Mouse (Mus musculus) layer of hippocampus, adult 8-10 months (tissue): ENCODE measurements around the gene Kat7. TPM values are rescaled to one million over a fixed set of nuclear protein-coding genes. Genes with fewer than 3 reads are reported as not detected.

Experiments used
- DNase-seq, 2 experiments: peaks; one replicate each; pipeline ENCODE4 v3.0.0; 2022; ENCODE audit warnings: low spot score in 2 of 2
- total RNA-seq, 4 experiments: library from RNA; stranded (reverse); gene quantifications; 2 replicates each; pipeline ENCODE4 v1.2.4; 2022

The Kat7 gene
- total RNA-seq, 4 experiments from 2014 or later = 73.3 to 86.4 (median 84.0) TPM

DNA sequence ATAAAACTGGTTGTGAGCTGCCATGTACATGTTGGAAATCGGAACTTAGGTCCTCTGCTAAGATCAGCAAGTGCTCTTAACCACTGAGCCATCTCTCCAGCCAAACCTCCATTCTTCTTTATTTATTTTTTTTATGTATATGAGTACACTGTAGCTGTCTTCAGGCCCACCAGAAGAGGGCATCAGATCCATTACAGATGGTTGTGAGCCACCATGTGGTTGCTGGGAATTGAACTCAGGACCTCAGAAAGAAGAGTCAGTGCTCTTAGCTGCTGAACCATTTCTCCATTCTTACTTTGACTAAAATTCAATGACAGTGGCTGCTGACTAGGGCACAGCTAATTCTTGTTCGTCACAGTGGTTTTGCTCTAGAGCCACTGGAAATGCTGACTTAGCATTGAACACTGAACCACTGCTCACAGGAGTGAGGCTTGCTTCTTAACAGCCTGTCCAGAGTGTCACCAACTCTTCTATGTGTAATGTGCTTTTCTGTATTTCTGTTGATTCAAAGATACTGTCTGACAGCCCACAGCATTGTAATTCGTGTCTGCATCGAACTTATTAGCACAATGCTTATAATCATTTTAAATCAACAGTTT is 30.9 kb downstream of the Kat7 start:
- DNase-seq = no peak

DNA sequence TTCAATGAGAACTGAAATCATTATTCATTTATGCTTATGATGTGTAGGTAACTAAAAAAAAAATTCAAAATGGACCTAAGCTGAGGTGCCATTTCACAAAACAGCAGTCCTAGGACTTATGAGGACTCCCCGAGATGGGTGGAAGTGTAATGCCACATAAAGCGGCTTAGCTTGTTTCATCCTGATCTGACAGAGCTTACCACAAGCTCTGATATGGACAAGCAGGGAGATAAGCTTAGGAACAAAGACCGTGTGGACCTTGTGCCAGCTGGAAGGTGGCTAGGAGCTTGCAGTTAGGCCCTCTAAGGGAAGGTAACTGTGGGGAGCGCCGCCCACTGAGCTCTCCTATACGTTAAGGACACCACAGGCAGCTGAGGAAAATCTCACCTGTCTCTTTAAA is 34.0 kb downstream of the Kat7 start:
- no peak for DNase-seq

DNA sequence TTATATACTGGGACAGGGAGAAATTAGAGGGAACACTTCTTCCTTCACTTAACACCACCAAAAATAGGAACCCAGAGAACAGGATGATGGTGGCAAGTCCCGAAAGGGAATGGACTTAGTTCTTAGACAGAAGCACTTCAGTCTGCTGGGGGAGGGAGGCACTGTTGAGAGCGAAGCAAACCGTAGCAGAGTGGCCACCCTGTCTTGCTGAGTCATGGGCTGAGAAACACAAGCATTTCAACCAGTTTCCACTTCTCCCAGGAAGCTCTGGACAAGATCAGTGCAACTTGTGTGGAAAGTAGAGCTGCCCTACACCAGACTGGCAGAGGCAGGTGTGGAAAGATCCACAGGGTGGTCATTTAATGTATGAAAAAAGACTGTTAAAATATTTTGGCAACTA is 35.4 kb downstream of the Kat7 start:
- no peak for DNase-seq

DNA sequence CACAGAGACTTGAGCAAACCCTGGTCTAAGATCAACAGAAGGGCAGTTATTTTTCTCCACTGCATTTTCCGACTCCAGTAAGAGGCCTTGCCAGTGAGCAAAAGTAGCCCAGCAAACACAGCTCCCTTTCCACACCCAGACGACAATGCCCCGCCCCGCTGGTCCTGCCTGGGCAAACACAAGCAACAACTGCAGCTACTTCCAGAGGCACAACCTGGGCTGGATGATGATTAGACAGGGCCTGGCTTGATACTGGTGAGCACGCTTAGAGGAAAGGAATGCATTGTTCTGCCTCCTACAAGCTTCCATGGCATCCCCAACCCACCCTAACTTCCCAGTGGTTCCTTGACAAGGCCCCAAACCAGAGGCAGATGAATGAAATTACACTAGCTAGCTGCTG is 36.4 kb downstream of the Kat7 start:
- DNase-seq = no peak

DNA sequence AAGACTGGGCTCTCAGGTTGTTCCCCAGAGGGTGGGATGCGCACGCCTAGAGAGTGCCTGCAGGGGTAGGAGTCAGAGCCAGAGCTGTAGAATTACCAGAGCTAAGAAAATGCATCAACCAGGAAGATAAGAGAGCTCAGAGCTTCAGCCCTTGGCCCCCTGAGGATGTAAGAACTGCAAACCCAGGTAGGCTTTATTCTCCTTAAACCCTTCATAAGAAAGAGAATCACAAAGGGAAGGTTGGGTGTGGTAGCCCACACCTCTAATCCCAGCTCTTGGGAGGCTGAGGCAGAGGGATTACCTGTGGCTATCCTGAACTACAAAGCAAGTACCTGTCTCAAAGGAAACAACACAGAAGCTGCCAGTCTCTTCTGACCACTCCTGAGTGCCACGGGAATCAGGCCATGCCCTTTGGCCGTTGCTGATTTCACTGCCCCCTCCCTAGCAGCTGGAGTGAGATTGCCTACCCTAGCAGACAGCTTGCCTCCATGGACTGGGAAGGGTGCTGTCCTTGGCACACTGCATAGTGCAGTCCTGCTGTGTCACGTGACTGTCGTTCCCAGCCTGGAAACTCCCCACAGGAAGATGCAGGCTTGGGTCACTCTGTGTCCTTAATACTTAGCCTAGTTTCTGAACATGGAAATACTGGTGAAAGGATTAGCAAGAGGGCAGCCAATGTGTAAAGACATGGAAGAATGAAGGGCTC is 43.4 kb downstream of the Kat7 start:
- DNase-seq = no peak

DNA sequence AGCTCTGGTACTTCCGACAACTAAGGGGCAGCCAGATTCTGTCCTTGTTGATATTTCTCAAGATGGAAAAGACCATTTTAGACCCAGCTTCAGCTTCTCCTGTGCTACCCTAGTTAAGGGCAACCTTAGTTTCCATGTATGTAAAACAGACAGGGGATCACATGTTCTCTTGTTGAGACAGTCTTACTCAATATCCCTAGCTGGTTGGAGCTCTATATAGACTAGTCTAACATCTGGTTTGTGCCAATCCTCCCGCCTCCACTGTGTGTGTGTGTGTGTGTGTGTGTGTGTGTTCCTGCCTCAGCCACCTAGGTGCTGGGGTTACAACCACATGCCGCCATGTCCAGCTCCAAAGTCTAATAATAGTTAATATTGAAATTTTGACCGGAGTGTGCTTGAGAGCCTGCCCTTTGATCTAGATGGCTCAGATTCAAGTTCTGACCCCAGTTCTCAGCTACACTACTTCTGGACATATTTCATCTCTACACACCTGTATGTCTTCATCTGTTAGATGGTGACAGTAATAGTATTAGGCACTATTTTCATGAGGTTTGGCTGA is 45.5 kb downstream of the Kat7 start:
- DNase-seq = no peak

DNA sequence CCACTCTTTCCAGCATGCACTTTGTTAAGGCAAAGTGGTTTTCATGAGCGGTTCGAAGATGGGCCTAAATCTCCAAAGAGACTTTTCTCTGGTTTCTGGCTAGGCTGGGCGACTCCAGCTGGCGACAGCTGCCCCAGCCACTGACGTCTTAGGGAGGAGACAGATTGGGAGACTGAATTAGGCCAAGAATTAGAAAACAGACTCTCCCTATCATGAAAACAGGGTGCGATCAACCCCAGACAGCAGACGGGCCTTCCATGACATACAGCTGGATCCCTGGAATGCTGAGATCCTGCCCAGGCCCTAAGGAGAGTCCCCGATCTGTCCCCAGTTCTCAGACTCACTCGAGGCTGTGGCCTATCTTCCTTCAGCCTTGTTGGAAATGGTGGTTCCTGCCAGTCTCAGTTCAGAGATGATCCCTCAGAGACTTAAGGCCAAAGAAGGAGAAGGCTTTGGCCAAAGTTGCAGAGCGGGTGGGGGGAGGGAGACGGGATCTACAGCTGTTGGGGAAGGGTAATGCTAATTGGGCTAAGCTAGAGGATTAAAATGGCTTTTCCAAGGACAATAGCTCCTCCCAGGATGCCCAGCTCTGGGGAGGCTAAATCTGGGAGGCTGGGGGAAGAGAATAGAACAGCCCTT is 46.1 kb downstream of the Kat7 start:
- DNase-seq = no peak

DNA sequence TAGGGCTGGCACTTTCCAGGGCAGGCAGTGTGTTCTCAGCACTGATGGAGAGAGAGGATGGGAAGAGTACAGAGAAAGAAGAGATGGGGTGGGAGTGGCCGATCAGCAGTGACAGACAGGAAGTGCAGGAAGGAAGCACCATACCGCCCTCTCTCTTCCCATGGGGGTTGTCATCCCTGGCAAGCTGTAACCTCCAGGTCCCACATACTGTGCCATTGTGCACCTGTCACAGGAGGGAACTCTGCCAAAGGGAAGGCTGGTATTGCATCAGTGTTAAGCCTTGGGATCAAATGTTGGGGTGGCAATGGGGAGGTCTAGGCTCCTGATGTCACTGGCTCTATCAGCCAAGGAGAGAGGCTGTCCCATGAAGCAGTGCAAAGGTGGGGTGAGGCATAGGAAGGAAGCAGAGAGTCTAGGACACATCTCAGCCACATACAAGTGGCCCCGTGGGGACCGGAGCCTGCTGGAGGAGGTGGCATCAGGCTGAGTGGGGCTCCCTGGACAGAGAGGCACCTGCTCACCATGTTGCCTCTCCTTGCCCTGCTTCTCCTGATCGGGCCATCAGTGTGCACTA is 48.8 kb downstream of the Kat7 start, which contains the start of gene Tac4:
Gene Tac4 (plus strand): TSS at position 352 of the 574 bp plus-strand sequence.
- no peak for DNase-seq

DNA sequence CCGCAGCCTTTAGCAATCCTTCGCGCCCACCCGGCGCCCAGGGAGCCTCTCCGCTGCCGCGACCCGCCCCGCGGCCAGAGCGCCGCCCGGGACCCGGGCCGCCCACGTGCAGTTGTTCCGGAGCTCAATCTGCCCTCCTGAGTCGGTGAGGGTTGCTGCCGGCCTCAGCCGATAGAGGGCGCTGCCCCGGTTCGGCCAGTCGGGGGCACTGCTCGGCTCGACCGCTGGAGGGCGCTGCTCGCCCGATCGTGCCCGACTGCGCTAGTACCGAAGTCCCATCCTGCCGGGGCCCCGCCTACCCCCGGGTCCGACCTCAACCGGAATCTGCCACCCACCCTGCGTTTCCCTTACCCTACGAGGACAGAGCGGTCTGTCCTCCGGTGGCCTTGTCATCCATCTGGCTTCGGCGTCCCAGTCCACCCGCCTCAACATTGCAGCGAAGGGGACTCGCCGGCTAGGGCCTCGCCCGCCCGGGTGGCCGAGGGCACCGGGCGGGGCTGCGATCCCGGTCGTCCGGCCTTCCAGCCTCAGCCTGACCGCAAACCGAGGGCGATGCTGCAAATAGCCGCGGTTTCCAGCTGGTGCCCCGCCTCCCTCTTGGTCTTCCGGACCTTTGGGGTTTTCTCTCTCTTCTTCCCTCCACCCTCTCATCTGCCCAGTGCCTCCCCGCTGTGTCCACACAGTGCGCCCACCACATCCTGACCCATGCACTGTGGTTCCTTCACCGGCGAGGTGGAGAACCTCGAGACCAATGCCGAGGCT is 50.8 kb downstream of the Kat7 start:
- peak; percentile 68 to 85 for DNase-seq

DNA sequence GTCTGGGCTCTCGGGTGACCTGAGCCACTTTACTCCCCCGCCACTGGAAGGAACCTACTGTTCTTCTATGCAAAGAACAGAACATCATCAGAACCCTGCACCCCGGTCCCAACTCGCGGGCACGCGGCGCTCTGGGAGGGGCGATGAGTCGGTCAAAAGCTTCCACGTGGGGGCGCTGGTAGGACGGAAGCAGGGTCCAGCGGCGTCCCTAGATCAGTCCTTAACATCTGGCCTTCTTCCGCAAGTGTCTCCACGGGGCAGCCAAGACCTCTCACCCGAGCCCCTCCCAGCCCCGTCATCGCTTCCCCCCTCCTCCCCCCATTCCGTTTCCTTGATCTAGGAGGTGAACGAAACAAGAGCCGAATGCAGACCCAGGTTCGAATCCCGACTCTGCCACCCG is 51.6 kb downstream of the Kat7 start:
- DNase-seq = peak in 1 of 2 experiments; percentile 51

DNA sequence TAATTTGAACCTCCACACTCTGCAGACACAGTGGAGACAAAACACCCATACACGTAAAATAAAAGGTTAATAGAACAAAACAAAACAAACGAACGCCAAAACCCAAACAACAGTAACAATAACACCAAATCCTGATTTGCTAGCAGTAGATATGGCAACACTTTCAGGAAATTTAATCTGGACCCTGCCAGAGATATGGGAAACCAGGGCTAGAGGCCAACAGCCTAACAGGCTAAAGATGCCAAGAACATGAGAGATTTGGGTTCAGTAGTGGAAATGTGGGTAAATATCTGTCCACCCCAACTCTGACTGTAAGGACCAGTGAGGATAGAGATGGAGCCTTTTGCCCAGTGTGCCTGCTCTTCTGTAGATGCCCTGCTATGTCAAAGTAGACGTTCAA is 52.1 kb downstream of the Kat7 start:
- DNase-seq = no peak

DNA sequence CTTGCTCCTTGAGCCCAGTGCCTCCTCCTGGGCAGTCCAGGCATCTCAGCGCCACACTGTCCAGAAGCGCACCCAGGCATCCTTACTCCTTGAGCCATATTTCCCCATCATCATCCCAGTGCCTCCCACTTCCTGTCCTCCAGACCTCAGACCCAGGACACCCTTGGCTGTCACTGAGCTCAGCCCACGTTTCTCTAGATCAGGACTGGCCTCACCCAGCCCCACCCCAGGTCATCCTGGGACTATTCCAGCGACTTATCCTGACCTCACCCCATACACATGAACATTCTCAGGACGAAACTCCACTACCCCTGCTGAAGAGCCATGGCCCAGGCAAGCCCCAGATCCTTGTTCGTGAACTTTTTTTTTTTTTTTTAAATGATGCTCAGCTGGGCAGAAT is 54.3 kb downstream of the Kat7 start:
- DNase-seq = no peak

DNA sequence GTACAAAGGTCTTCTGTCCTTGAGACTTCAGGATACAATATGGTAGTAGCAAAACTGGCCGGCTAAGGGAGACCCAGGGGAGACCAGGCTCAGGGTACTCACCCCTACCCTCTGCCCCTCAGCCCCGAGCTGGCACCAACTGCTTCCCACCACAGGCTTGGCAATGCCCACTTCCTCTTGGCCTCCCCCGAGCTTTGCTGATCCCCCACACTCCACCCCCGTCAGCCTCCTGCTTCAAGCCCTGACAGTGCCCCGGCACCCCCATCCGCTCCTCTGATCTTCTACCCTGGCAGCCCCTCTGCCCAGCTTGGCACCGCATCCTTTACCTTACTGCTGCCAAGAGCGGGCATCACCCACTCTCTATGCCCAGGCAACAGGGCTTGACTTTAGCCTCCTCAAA is 55.9 kb downstream of the Kat7 start:
- DNase-seq = no peak

DNA sequence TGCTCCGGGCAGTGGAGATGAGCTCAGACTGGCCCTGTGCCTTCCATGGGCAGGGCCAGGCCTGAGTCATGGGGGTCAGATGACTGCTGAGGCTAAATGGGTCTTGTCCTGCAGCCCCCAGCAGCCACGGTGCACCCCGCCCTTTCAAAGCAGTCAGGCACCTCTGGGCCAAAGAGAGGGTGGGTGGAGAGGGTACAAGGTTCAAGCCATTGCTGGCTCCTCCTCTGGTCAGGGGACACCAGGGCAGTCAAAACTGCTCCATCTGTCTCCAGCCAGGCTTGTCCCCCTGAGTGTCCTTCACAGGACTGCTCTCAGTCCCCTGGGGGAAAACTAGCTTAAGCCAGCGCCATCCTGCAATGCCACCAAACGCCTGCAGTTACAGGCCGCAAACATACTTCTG is 57.9 kb downstream of the Kat7 start:
- DNase-seq = no peak

DNA sequence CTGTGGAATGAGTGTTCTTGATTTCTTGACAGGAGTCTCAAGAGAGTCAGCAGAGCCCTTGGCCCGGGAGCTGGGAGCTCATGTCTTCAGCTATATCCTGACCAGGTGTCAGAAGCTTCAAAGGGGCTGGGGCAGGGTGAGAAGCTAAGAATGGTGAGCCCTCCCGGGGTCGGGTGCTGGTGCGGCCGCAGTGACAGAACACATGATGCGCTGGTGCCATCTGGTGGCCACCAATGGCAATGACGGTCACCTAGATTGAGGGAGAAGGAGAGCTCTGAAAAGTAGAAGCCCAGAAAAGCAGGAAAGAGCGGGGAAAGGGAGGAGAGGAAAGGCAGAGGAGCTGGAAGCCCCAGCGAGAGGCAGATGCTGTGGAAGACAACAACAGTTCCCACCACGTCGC is 58.8 kb downstream of the Kat7 start:
- peak in 1 of 2 experiments; percentile 74 for DNase-seq

DNA sequence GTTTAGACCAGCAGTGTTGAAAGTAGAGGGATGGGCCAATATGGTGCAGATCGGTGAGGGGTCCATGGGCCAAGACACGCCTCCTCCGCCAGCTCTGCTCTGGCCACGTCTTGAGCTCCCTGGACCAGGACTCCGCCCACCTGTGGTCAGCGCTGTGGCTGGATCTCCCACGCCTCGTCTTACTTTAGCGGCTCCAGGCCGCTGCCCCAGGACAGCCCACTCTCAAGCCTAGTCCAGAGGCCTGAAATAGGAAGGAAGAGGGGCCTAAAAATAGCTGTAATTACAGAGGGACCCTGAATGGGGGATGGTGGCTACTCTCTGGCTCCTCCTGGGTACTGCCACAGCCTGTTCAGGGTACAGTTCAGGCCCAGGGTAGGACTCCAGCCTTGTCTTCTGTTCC is 59.9 kb downstream of the Kat7 start:
- DNase-seq = no peak

DNA sequence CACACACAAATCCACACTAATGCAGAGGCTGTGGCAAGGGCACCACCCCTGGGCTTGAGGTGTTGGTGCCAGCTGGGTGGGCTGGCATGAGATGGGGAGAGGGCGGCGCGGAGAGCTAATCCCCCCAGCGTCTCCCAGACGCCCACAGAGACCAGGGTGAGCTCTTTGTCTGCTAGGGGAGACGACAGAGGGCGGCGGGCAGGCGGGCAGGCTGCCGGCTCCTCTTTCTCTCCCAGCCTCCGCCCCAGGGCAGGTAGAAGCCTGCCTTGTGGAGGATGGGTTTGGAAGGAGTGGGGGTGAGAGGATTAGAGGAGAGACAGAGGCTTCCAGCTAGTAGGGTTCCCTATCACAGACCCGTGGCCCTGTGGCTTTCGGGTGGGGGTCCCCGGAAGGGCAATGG is 63.0 kb downstream of the Kat7 start:
- no peak for DNase-seq

DNA sequence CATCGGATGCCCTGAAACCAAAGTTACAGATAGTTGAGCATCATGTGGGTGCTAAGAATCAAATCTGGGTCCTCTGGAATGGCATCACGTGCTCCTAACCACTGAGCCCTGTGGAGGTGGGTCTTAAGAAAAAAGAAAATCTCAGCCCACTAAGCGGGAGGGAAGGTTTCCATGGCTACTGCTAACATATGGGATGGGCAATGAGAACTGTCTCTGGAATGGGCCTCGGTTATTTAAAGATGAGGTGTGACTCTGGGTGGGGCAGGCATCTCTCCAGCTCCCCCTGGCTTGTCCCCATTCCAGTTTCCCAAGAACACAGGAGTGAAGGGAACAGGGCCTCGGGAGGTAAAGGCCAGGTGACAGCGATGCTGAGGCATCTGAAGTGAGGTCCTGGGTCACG is 64.6 kb downstream of the Kat7 start:
- no peak for DNase-seq

DNA sequence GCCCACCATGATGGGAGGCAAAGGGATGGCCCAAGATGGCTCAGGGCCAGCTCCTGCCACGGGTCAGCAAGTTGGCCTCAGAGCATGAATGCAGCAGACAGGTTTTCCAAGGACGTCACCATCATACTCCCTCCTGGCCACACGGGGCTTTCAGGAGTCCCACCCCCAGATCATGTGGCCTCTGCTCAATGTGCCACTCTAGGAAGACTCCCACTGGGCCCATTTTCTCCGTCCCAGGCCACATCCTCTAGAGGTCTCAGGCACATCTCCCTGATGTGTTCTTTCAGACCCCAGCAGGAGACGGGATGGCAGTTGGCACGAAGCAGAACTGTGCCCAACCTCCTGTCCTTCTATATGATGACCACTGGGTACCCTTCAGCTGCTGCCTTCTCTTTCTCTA is 67.4 kb downstream of the Kat7 start:
- DNase-seq = no peak

DNA sequence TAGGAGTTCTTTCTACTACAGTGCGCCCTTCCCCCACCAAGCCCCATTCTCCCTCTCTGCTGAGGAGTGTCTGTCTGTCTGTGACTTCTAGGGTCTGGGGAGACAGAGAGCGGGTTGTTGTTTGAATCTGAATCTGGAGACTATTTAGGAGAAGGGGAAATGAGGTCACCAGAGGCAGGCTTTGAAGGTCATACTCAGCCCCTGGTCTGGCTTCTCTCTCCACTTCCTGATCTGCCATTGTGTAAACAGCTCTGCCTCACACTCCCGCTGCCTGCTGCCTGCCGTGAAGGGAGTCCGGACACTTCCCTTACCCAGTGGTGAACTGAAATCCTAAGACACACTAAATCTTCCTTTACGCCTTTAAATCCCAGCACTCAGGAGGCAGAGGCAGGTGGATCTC is 71.6 kb downstream of the Kat7 start:
- DNase-seq = no peak

DNA sequence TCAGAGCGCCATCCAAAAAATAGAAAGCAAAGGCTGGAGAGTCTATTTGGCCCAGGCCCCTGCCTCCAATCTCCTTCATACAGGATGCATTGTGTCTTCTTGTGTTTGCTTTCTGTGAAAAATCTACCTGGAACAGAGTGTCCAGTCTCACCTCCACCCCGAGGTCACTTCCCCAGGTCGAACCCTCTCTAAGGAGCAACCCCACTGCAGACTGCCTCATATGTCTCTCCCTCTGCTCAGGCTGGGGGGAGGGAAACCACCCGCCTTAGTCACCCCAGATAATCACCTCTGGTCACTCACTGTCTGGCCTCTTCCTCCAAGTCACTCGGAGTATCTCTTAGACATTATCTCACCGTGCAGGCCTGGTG is 77.7 kb downstream of the Kat7 start:
- no peak for DNase-seq
